Mouse (Mus musculus) v-Abl transformed pro-B cells (cell line): Measurements from ENCODE around the gene Ccdc15.

Experiments used
- in situ Hi-C, 2 experiments: fragments of 400-800 bp; cut with MboI; formaldehyde crosslinking; loops; one replicate each; pipeline ENCODE4 v1.15.1; 2025; ENCODE audit not compliant: unreplicated experiment in 2 of 2

Gene Ccdc15

GRCm38 (mm10) chr9:37244600-37244999 lies 103.6 kb downstream of the Ccdc15 start:
- in situ Hi-C loops = loop anchor here (25.0 kb wide), 3 partner anchors 482 to 1982 kb away; partner anchors contain the start of genes Ddx25 (in 2 of the 2), Fam118b (in 2 of the 2), Hyls1 (in 2 of the 2) and Pate2 (in 2 of the 2)

GRCm38 (mm10) chr9:37242764-37243163 lies 105.5 kb downstream of the Ccdc15 start:
- in situ Hi-C loops = loop anchor here (25.0 kb wide), 3 partner anchors 480 to 1980 kb away; partner anchors contain the start of genes Ddx25 (in 2 of the 2), Fam118b (in 2 of the 2), Hyls1 (in 2 of the 2) and Pate2 (in 2 of the 2)

- in situ Hi-C loops = loop anchor here (10.0 to 25.0 kb wide), 5 partner anchors 339 to 1974 kb away; partner anchors contain the start of genes Ddx25 (in 2 of the 2), Fam118b (in 2 of the 2), Hyls1 (in 2 of the 2) and Pate2 (in 2 of the 2)
Observed at GRCm38 (mm10) chr9:37235951-37236737, 112.1 kb downstream of the Ccdc15 start.

GRCm38 (mm10) chr9:37232201-37233195 lies 115.7 kb downstream of the Ccdc15 start:
- in situ Hi-C loops = loop anchor here (10.0 to 25.0 kb wide), 5 partner anchors 342 to 1970 kb away; partner anchors contain the start of genes Ddx25 (in 2 of the 2), Fam118b (in 2 of the 2), Hyls1 (in 2 of the 2) and Pate2 (in 2 of the 2)

GRCm38 (mm10) chr9:37230486-37231195 lies 117.6 kb downstream of the Ccdc15 start:
- in situ Hi-C loops = loop anchor here (10.0 to 25.0 kb wide), 5 partner anchors 344 to 1968 kb away; partner anchors contain the start of genes Ddx25 (in 2 of the 2), Fam118b (in 2 of the 2), Hyls1 (in 2 of the 2) and Pate2 (in 2 of the 2)

GRCm38 (mm10) chr9:37229880-37230325 lies 118.3 kb downstream of the Ccdc15 start:
- in situ Hi-C loops = loop anchor here (5.0 to 25.0 kb wide), 9 partner anchors 53 to 1968 kb away; partner anchors contain the start of genes Ddx25 (in 2 of the 2), Fam118b (in 2 of the 2), Hyls1 (in 2 of the 2) and Pate2 (in 2 of the 2)
